Mouse (Mus musculus) activated CD4-positive, CD25-positive, alpha-beta regulatory T cell (primary cell): ENCODE measurements around the gene Npw. TPM values are rescaled to one million over a fixed set of nuclear protein-coding genes. Genes with fewer than 3 reads are reported as not detected.

Experiments used
- polyA plus RNA-seq, 2 experiments: library from polyadenylated mRNA; unstranded; fragments of 100-300 nt; shearing (Covaris generic); gene quantifications; one replicate each; pipeline ENCODE4 v1.2.1; 2017

Gene Npw
- polyA plus RNA-seq, result under 1 TPM in 1 of 2 experiments, not detected in 1; 0.35 TPM

GRCm38 (mm10) chr17:24658017-24658758, at the start of gene Npw:
Gene Npw, minus strand, starts transcription at chr17:24658457.

DNA sequence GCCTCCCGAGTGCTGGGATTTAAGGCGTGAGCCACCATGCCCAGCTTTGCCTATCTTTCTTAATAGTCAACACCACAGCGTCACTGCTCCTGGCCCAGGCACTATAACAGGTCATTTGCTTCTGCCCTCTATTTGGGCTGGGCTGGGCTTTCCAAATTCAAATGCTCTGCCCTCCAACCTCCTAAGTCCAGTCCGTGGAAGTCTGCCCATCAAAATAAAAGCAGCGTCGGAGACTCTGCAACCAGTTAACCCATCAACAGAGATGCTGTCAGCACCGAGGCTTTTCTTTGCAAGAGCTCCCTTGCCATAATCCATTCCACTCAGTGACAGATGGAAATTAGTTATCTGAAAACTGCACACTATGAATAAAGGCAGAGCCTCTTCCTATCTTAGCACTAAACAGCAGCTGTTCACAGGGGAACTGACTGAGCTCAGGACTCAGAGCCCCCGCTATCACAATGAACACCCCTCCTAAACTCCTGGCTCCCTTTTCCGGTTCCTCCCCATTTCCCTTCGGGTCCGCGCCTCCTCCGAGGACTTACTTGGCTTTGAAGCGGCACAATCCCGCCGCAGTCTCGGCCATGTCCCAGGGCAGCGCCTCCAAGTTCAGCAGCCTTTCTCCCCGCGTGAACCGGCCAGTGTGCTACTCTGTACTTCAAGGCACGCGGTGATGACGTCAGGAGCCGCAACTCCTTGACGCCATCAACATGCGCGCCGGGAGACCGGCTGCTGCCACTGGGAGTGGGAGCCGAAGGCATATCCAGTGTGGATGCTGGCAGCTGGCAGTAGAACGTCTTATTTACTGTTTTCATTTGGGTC, 48.9 kb upstream of the Npw start, which contains the start of gene Tbl3:
Gene Tbl3, minus strand, starts transcription at position 679 of the 819 bp plus-strand sequence.

GRCm38 (mm10) chr17:24696011-24696697, 37.9 kb upstream of the Npw start, which contains the start of the genes Gfer and Noxo1:
Gene Gfer, minus strand, starts transcription at chr17:24696156.
Gene Noxo1, plus strand, starts transcription at chr17:24696234.

GRCm38 (mm10) chr17:24689251-24690081, 31.2 kb upstream of the Npw start, which contains the start of gene Syngr3:
Gene Syngr3, minus strand, starts transcription at chr17:24689955.

DNA sequence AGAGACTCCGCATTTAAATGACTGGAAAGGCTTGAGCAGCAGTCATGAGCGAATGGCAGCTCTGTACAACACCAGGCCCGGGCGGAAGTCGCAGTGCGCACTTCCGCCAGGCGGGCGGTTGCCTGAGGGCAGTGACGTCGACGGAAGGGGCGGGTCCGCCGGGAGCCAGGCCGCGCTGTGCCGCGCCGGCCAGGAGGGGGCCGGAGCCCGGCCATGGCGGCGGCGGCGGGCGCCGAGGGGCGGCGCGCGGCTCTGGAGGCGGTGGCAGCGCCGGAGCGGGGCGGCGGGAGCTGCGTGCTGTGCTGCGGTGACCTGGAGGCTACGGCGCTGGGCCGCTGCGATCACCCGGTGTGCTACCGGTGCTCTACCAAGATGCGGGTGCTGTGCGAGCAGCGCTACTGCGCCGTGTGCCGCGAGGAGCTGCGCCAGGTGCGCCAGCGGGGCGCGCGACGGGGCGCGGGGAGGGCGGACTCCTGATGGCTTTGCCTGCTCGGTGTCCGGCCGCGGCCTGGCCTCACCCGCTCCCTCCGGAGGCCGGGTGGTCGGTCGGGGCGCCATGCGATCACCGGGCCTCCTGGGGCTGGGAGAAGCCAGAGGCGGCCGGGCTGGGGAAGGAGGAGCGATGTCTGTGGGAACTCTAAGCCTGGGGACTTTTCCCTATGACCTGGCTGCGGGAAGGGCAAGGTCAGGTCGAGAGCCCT, 11.4 kb upstream of the Npw start, which contains the start of gene Zfp598:
Gene Zfp598, plus strand, starts transcription at position 143 of the 701 bp plus-strand sequence.

GRCm38 (mm10) chr17:24650070-24650616, 8.1 kb downstream of the Npw start, which contains the start of gene Slc9a3r2:
Gene Slc9a3r2, minus strand, starts transcription at chr17:24650327.

DNA sequence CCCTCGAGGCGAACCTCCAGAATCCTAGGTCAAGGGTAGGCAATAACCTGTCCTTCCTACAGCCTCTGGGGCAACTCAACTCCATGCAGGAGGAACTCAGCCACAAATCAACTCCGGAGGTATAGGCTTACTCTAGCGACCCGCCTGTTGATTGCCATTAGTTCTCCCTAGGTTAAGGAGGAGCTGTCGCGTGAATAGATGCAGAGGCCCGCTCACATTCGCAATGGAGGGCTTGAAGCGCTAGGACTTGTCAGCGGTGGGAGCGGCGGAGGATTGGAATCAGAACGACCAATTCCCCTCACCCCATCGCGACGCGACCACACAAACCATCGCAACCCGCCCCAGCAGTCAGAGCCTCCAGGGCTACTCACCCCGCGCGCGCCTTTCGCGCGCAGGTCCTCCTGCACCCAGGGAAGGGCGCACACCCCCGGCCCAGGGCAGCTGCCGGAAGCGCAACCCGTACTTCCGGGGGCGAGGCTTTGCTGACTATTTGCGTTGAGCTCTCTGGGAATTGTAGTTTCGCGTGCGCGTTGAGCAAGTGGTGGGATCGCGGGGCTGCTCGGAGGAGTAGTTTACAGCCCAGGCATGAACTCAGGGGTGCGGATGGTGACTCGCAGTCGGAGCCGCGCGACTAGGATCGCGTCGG, 26.0 kb downstream of the Npw start, which contains the start of the genes Tsc2 and Nthl1:
Gene Tsc2, minus strand, starts transcription at position 464 of the 646 bp plus-strand sequence.
Gene Nthl1, plus strand, starts transcription at position 514 of the 646 bp plus-strand sequence.

Other genes with a start within 250 kb of the Npw start
- 100 to 1,000 TPM; 176 to 205 TPM for gene Rnps1, start 243.9 kb downstream of the Npw start, polyA plus RNA-seq
- gene Eci1, start 231.8 kb downstream of the Npw start, polyA plus RNA-seq, result 10 to 100 TPM; 55.9 to 97.4 TPM
- 1 to 10 TPM; 1.7 to 4.9 TPM for gene Dnase1l2, start 215.4 kb downstream of the Npw start, polyA plus RNA-seq
- gene E4f1, start 188.1 kb downstream of the Npw start, polyA plus RNA-seq, result 10 to 100 TPM; 70.0 to 73.0 TPM
- 10 to 100 TPM; 40.8 to 46.2 TPM for gene Pgp, start 188.1 kb downstream of the Npw start, polyA plus RNA-seq
- gene Bricd5, start 184.6 kb downstream of the Npw start, polyA plus RNA-seq, result not detected
- 10 to 100 TPM; 21.0 to 27.6 TPM for gene Mlst8, start 179.4 kb downstream of the Npw start, polyA plus RNA-seq
- under 1 TPM; 0.12 to 0.76 TPM for gene Caskin1, start 169.9 kb downstream of the Npw start, polyA plus RNA-seq
- 10 to 100 TPM; 64.2 to 74.9 TPM for gene Traf7, start 130.5 kb downstream of the Npw start, polyA plus RNA-seq
- gene Rab26, start 124.2 kb downstream of the Npw start, polyA plus RNA-seq, result 10 to 100 TPM in 1 of 2 experiments, 1 to 10 TPM in 1; 6.7 to 13.8 TPM
- 10 to 100 TPM; 25.4 to 40.3 TPM for gene Pkd1, start 108.6 kb downstream of the Npw start, polyA plus RNA-seq
- gene Tsc2, start 25.8 kb downstream of the Npw start, polyA plus RNA-seq, result 10 to 100 TPM; 29.8 to 34.8 TPM
- gene Nthl1, start 25.8 kb downstream of the Npw start, polyA plus RNA-seq, result 1 to 10 TPM; 3.1 to 6.3 TPM
- under 1 TPM in 1 of 2 experiments, not detected in 1; 0.45 TPM for gene Slc9a3r2, start 8.1 kb downstream of the Npw start, polyA plus RNA-seq
- 10 to 100 TPM; 14.7 to 16.2 TPM for gene Zfp598, start 11.2 kb upstream of the Npw start, polyA plus RNA-seq
- 1 to 10 TPM in 1 of 2 experiments, under 1 TPM in 1; 0.92 to 1.0 TPM for gene Syngr3, start 31.5 kb upstream of the Npw start, polyA plus RNA-seq
- gene Gfer, start 37.7 kb upstream of the Npw start, polyA plus RNA-seq, result 10 to 100 TPM; 34.1 to 41.6 TPM
- gene Noxo1, start 37.8 kb upstream of the Npw start, polyA plus RNA-seq, result 1 to 10 TPM; 1.3 to 1.4 TPM
- gene Tbl3, start 49.2 kb upstream of the Npw start, polyA plus RNA-seq, result 10 to 100 TPM; 50.5 to 56.8 TPM
- under 1 TPM; 0.18 to 0.50 TPM for gene Rnf151, start 59.6 kb upstream of the Npw start, polyA plus RNA-seq
- gene Rps2, start 59.7 kb upstream of the Npw start, polyA plus RNA-seq, result 1,000 to 10,000 TPM in 1 of 2 experiments, 100 to 1,000 TPM in 1; 636 to 1,022 TPM
- 100 to 1,000 TPM; 191 to 287 TPM for gene Ndufb10, start 66.0 kb upstream of the Npw start, polyA plus RNA-seq
- gene Rpl3l, start 69.4 kb upstream of the Npw start, polyA plus RNA-seq, result under 1 TPM; 0.16 to 0.18 TPM
- gene Msrb1, start 78.2 kb upstream of the Npw start, polyA plus RNA-seq, result 10 to 100 TPM; 20.5 to 22.6 TPM
- gene Hs3st6, start 94.5 kb upstream of the Npw start, polyA plus RNA-seq, result not detected
- not detected for gene Meiob, start 145.8 kb upstream of the Npw start, polyA plus RNA-seq
- gene Hagh, start 181.7 kb upstream of the Npw start, polyA plus RNA-seq, result 10 to 100 TPM; 31.4 to 43.7 TPM
- 1 to 10 TPM; 2.1 to 2.5 TPM for gene Fahd1, start 191.9 kb upstream of the Npw start, polyA plus RNA-seq
- not detected for gene Igfals, start 207.5 kb upstream of the Npw start, polyA plus RNA-seq
- gene Nubp2, start 227.9 kb upstream of the Npw start, polyA plus RNA-seq, result 100 to 1,000 TPM; 110 to 137 TPM
- gene Spsb3, start 228.2 kb upstream of the Npw start, polyA plus RNA-seq, result 10 to 100 TPM; 55.8 to 76.0 TPM
- gene Eme2, start 236.6 kb upstream of the Npw start, polyA plus RNA-seq, result 10 to 100 TPM; 35.1 to 39.1 TPM
- gene Mrps34, start 236.7 kb upstream of the Npw start, polyA plus RNA-seq, result 100 to 1,000 TPM in 1 of 2 experiments, 10 to 100 TPM in 1; 86.5 to 135 TPM
- gene Nme3, start 238.0 kb upstream of the Npw start, polyA plus RNA-seq, result 10 to 100 TPM; 51.3 to 58.1 TPM